Mouse (Mus musculus) E14TG2a.4 (cell line): Measurements from ENCODE around the gene Rnf5.
A peak's percentile ranks its signal among the peaks of the same experiment; 100 is the strongest.

Experiments
- H3K27me3 ChIP-seq: 2 replicates; pipeline ENCODE4 v1.6.1; 2014; ENCODE audit warnings: low read length, control low read depth; ENCODE audit not compliant: insufficient read depth
- H3K36me3 ChIP-seq: 2 replicates; pipeline ENCODE4 v1.6.1; 2014; ENCODE audit warnings: low read length, control low read depth; ENCODE audit not compliant: insufficient read depth
- H3K4me1 ChIP-seq: replicated peaks from 2 replicates; pipeline ENCODE4 v1.6.1; 2014; ENCODE audit warnings: low read depth, low read length, control low read depth
- H3K4me3 ChIP-seq: replicated peaks from 2 replicates; pipeline ENCODE4 v1.5.1; 2014; ENCODE audit warnings: mild to moderate bottlenecking, low read length
- H3K9me3 ChIP-seq: 2 replicates; pipeline ENCODE4 v1.6.1; 2014; ENCODE audit warnings: low read length, control low read depth
- CTCF ChIP-seq: conservative IDR thresholded peaks from 2 replicates; pipeline ENCODE4 v1.5.1; 2014; ENCODE audit warnings: low read length
- NANOG ChIP-seq: IDR thresholded peaks from 2 replicates; pipeline ENCODE4 v1.6.1; 2014; ENCODE audit warnings: borderline replicate concordance, low read length, mixed read lengths
- POU5F1 ChIP-seq: IDR thresholded peaks from 2 replicates; pipeline ENCODE4 v1.6.1; 2014; ENCODE audit warnings: low read length, borderline replicate concordance

Rnf5 gene

GRCm38 (mm10) chr17:34591994-34592375 is 11.5 kb downstream of the Rnf5 start:
- H3K4me1 ChIP-seq, result peaks cover 82% of the 10 kb centered on the region
- peaks cover 25% of the 10 kb centered on the region for H3K36me3 ChIP-seq
- no peaks in the 10 kb centered on the region for H3K9me3 ChIP-seq
- H3K27me3 ChIP-seq, result peaks cover 3% of the 10 kb centered on the region; the same call in 1 of the 2 replicates
- peak overlapping the region; percentile 81 for H3K4me3 ChIP-seq
- TF ChIP-seq NANOG (no peak), POU5F1 (no peak), CTCF (no peak)

DNA sequence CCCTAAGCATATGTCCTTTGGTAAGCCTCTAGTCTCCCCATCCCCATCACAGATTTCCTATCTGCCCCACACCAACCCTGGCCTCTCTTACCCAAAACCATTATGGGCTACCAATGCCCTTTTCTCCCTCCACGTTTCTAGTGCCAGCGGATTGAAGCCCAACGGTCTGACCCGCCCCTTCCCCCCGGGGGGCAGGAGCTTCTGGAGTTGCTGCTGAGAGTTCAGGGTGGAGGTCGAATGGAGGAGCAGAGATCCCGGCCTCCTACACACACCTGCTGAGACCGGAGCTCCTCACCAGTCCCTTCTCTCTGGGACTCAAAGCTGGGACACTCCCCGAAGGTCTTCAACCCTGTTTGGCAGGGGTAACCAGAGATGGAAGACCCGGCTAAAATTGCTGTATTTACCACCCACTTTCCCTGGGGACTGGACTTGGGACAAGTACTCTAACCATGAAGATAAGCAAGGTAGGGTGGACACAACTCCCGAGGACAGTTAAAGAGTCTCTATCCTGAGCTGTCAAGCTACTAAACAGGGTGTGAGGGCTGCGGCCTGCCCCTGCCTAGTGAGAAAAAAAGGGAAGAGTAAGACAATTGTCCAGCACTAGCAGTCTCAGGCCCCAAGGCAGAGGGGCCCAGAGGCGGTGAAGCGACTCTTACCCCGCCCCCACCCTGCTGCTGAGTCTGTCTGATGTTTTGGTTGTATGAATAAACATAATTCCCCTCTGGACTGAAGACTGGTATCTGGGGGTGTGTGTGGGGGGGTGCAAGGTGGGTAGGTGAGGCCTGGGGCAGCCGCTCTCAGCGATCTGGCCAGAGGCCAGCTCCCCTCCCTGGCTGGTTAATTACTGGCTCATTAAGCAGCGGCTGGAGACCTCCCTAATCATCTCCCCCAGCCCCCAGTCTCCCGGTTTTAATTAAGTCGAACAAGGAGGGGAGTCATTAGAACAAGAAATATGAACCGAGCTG is 12.2 kb downstream of the Rnf5 start, which contains the start of gene Pbx2:
Gene Pbx2, plus strand, starts transcription at position 238 of the 965 bp plus-strand sequence.
- Histone ChIP-seq H3K4me3 (peak within 1 kb of the TSS; percentile 81), H3K27me3 (peaks cover 3% of the 10 kb centered on the region; the same call in 1 of the 2 replicates), H3K36me3 (peaks cover 19% of the 10 kb centered on the region), H3K9me3 (no peaks in the 10 kb centered on the region), H3K4me1 (peaks cover 84% of the 10 kb centered on the region)
- TF ChIP-seq CTCF (no peak), POU5F1 (no peak), NANOG (no peak)

DNA sequence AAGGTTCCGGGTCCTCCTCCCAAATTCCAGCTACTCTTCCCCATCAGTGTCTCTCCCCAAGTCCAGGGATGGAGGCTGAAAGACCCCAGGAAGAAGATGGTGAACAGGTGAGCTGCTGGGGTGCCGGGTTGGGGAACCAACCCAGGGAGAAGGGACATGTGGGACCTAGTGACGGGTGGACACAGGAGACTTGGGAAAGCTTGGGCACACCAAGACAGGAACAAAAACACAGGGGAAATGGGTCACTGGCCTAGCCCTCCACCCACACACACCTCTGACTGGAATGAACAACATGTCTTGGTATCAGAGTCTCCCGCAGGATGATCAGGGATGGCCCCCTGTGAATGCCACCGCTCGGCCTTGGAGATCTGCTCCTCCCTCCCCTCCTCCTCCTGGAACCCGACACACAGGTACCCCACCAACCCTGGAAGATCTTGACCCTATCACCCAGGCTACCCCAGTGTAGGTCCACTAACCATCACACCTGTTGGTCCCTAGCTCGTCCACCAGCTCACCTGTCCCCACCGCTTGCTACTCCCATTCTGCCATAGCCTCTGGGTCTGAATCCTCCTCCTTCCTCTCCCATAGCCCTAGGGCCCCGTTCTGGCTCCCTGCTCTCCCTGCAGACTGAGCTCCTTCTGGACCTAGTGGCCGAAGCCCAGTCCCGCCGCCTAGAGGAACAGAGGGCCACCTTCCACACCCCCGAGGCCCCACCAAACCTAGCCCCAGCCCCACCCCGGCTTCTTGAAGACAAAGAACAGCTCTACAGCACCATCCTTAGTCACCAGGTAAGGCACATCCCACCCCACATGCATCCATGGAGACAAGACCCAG is 13.1 kb downstream of the Rnf5 start:
- peaks cover 20% of the 10 kb centered on the region for H3K36me3 ChIP-seq
- H3K4me3 ChIP-seq, result peak overlapping the region; percentile 81
- TF ChIP-seq POU5F1, result no peak
- TF ChIP-seq NANOG, result no peak
- TF ChIP-seq CTCF, result no peak

DNA sequence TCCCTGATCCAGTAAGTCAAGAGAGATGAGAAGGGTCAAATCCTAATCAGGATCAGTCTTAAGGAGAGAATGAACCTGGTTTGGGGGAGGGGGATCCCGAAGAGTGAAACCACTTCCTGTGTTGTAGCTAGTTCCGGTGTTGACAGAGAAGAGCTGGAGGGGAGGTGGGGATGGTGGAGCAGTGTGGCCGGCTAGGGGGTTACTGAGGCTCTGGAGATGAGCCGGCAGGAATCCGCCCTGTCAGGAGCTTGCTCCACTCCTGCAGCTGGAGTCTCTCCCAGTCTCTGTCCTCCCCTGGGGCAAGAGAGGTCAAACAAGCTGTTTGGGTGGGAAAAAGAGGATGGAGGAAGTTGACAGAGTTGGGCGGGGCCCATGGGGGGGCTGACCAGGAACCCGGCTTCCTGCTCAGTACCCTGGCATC is 13.8 kb downstream of the Rnf5 start, which contains the start of gene Gpsm3:
Gene Gpsm3, plus strand, starts transcription at position 126 of the 421 bp plus-strand sequence.
- peaks cover 3% of the 10 kb centered on the region; the same call in 1 of the 2 replicates for H3K27me3 ChIP-seq
- peaks cover 83% of the 10 kb centered on the region for H3K4me1 ChIP-seq
- peaks cover 17% of the 10 kb centered on the region for H3K36me3 ChIP-seq
- H3K4me3 ChIP-seq, result peak within 1 kb of the TSS; percentile 91
- TF ChIP-seq NANOG, result no peak
- no peak for TF ChIP-seq CTCF
- TF ChIP-seq POU5F1, result no peak
- H3K9me3 ChIP-seq, result no peaks in the 10 kb centered on the region

More for the DNA sequence above, 13.1 kb downstream of the Rnf5 start:
- H3K9me3 ChIP-seq, result no peaks in the 10 kb centered on the region
- peaks cover 3% of the 10 kb centered on the region; the same call in 1 of the 2 replicates for H3K27me3 ChIP-seq
- H3K4me1 ChIP-seq, result peaks cover 84% of the 10 kb centered on the region

- Histone ChIP-seq H3K36me3 (peaks cover 18% of the 10 kb centered on the region; the same call in 1 of the 2 replicates), H3K9me3 (no peaks in the 10 kb centered on the region), H3K27me3 (no peaks in the 10 kb centered on the region), H3K4me1 (peaks cover 84% of the 10 kb centered on the region), H3K4me3 (peak overlapping the region; percentile 81)
- TF ChIP-seq POU5F1 (no peak), CTCF (no peak), NANOG (no peak)
Observed at GRCm38 (mm10) chr17:34589206-34589605, 14.3 kb downstream of the Rnf5 start.

DNA sequence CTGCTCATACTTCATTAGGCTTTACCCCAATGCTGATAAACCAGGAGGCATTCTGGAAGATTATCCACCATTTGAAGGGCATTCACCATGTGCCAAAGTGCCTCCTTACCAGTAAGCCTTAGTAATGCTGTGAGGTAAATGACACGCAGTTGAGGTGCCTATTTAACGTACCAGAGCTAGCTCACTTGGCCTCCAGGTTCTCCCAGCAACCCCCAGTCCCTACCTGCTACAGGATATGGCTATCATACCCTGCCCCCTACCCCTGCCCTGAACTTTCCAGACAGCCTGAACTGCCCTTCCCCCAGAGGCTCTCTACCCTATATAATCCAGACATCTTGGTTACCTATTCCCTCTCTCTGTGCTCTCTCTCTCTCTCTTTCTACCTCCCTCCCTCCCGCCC is 14.7 kb downstream of the Rnf5 start:
- Histone ChIP-seq H3K9me3 (no peaks in the 10 kb centered on the region), H3K4me3 (peak overlapping the region; percentile 91), H3K4me1 (peaks cover 84% of the 10 kb centered on the region), H3K36me3 (peaks cover 15% of the 10 kb centered on the region; the same call in 1 of the 2 replicates), H3K27me3 (no peaks in the 10 kb centered on the region)
- no peak for TF ChIP-seq NANOG
- TF ChIP-seq POU5F1, result no peak
- TF ChIP-seq CTCF, result no peak

DNA sequence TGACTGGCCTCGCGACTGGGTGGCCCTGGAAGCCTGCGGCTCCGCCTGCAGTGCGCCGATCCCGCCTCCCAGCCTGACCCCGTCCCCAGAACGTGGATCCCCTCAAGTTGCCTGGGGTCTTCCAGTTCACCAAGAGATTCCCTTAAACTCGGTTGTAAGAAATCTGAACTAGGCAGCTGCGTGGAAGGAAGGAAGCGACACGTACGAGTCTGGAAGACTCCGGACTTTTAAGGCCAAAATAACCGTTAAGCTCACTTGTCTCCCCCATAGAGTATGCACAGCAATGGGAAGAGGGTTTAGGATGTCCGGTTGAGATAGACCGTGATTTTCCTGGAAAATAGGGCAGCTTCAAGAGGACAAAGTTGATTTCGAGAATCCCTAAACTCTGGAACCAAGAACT is 15.7 kb downstream of the Rnf5 start:
- H3K4me1 ChIP-seq, result peaks cover 84% of the 10 kb centered on the region
- peak overlapping the region; percentile 91 for H3K4me3 ChIP-seq
- no peaks in the 10 kb centered on the region for H3K9me3 ChIP-seq
- H3K27me3 ChIP-seq, result no peaks in the 10 kb centered on the region
- TF ChIP-seq CTCF, result no peak
- no peak for TF ChIP-seq NANOG
- TF ChIP-seq POU5F1, result no peak
- peaks cover 22% of the 10 kb centered on the region for H3K36me3 ChIP-seq

- H3K4me3 ChIP-seq, result peak overlapping the region; percentile 91
- no peaks in the 10 kb centered on the region for H3K27me3 ChIP-seq
- TF ChIP-seq CTCF (no peak), NANOG (no peak), POU5F1 (no peak)
- peaks cover 84% of the 10 kb centered on the region for H3K4me1 ChIP-seq
- H3K36me3 ChIP-seq, result peaks cover 26% of the 10 kb centered on the region
- H3K9me3 ChIP-seq, result no peaks in the 10 kb centered on the region
Observed at GRCm38 (mm10) chr17:34587423-34587811, 16.1 kb downstream of the Rnf5 start.
